Mouse (Mus musculus) monocyte, adult 59 days (primary cell): ENCODE measurements around the gene Lhfp. TPM values are rescaled to one million over a fixed set of nuclear protein-coding genes. Genes with fewer than 3 reads are reported as not detected.

Source experiments
- total RNA-seq, 2 experiments: library from RNA; stranded (reverse); gene quantifications; one replicate each; pipeline ENCODE4 v1.2.4; 2023

Gene Lhfp
- total RNA-seq, result under 1 TPM in 1 of 2 experiments, not detected in 1; 0.68 TPM

DNA sequence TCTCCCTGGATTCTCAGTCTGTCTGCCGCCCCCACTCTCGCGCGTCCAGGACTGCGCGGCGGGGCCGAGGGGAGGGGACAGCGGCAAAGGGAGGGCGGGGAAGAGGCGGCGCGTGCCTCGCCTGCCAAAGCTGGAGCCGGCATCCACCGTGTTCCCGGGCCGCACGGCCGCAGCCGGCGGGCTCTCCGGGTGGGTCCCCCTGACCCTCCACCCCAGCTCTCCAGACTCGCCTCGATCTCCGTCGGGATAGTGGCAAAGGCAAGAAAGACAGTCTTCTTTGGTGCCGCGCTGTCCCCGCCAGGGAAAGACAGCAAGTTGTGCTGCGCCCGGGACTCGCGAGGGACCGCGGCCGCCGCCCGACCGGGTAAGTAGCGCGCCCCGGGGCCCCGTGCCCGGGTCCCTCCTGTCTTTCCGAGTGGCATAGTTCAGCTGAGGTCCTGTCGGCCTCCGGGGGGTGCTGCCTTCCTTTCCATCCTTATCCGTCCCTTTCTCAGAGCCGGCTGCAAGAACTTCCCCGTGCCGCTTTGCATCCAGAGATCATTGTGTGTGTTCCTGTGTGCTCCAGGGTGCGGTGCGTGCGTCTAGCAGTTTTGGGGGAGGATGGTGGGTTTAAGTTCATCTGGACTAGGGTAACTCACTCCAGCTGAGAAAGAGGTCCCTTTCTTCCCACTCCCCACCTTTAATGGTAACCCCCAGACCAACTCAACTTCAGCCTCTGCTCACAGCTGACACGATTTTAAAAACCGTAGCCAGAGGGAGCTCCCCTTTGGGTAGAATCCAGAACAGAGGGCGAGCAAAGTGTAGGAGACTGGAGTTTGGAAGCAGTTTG is at the start of gene Lhfp:
Gene Lhfp, plus strand, starts transcription at position 118 of the 829 bp plus-strand sequence.

DNA sequence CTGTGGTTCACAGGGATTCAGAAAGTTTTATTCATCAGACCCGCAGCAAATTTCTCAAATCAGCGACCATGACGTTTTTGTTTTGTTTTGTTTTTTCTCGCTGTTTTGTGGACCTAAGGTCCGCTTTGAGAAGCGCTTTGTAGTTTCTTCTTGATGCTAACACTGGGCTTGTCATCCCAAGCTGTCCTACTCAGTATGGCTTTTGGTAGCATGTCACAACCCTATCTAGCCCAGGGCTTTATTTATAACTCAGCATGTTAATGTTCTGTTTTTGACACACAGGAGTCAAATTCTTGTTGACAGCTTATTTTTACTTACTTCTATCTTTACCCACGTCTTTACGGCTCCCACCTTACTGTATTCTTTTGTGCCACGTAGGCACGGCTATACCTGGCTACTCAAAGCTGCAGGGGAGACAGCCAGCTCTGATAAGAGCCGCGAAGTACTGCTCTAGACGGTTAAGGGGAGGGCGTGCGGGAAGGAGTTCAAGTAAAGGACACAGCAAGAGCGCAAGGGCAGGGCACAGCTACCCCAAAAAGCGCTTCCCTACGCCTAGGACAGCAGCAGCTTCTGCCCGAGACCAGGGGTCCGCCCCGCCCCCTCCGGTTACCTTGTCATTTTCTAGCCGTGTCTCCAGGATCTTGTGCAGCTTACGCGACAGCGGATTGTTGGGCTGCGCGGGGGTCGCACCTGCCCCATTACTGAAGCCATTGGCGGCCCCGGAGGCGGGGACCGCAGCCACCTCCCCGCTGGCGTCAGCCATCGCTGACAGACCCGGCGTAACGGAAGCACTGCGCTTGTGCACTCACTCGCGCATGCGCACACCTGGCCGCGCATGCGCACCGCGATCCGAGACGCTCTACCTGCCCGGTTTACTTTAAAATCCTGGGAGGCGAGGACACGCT is 24.6 kb upstream of the Lhfp start, which contains the start of gene Cog6:
Gene Cog6, minus strand, starts transcription at position 802 of the 905 bp plus-strand sequence.

Other genes starting within 250 kb of the Lhfp start
- 10 to 100 TPM; 17.4 TPM for gene Cog6, start 24.3 kb upstream of the Lhfp start, total RNA-seq